Mouse (Mus musculus) limb, embryonic 11.5 days (tissue): ENCODE results near the gene Mst1r. TPM values are rescaled to one million over a fixed set of nuclear protein-coding genes. Genes with fewer than 3 reads are reported as not detected.

Source experiments
- ATAC-seq: fragments of 200-750 bp; cut with Nextera tagmentation; 2 replicates; pipeline ENCODE4 v1.8.0; 2017; ENCODE audit warnings: low read depth; ENCODE audit not compliant: insufficient number of reproducible peaks, low FRiP score, low TSS enrichment
- DNase-seq: peaks from one replicate; pipeline ENCODE4 v3.0.0-alpha.2; 2015; ENCODE audit warnings: low spot score
- H3K27ac ChIP-seq: fragments of 300-500 bp; sonication (generic); replicated peaks from 2 replicates; pipeline ENCODE4 v1.5.1; 2014; ENCODE audit warnings: low read depth, mild to moderate bottlenecking, low read length
- H3K27me3 ChIP-seq: fragments of 300-500 bp; sonication (generic); 2 replicates; pipeline ENCODE4 v1.6.1; 2014; ENCODE audit warnings: mild to moderate bottlenecking, low read length, mixed read lengths; ENCODE audit not compliant: control insufficient read depth, insufficient read depth
- H3K36me3 ChIP-seq: fragments of 300-500 bp; sonication (generic); 2 replicates; pipeline ENCODE4 v1.6.1; 2014; ENCODE audit warnings: mild to moderate bottlenecking, low read length, moderate library complexity, mixed read lengths; ENCODE audit not compliant: control insufficient read depth, insufficient read depth
- H3K4me1 ChIP-seq: fragments of 300-500 bp; sonication (generic); 2 replicates; pipeline ENCODE4 v1.6.1; 2014; ENCODE audit warnings: low read length, mixed read lengths; ENCODE audit not compliant: control insufficient read depth, insufficient read depth
- H3K4me2 ChIP-seq: fragments of 300-500 bp; sonication (generic); 2 replicates; pipeline ENCODE4 v1.6.1; 2014; ENCODE audit warnings: low read depth, mild to moderate bottlenecking, moderate library complexity; ENCODE audit not compliant: severe bottlenecking
- H3K4me3 ChIP-seq: fragments of 300-500 bp; sonication (generic); 2 replicates; pipeline ENCODE4 v1.5.1; 2014; ENCODE audit warnings: low read depth, low read length
- H3K9ac ChIP-seq: fragments of 300-500 bp; sonication (generic); 2 replicates; pipeline ENCODE4 v1.6.1; 2014; ENCODE audit warnings: mild to moderate bottlenecking, low read length
- H3K9me3 ChIP-seq: fragments of 300-500 bp; sonication (generic); 2 replicates; pipeline ENCODE4 v1.6.1; 2016; ENCODE audit warnings: low read length; ENCODE audit not compliant: control insufficient read depth
- WGBS: fragments of 180-500 bp; shearing (Covaris S2); extraction: QIAGEN DNeasy Blood & Tissue Kit; methylation state at CpG from one replicate; pipeline ENCODE4 v1.1.7; 2014; 5-methylcytosine and 5-hydroxymethylcytosine counted together
- polyA plus RNA-seq: library from polyadenylated mRNA; unstranded; fragments of >200 nt; fragmentation: Nextera tagmentation; extraction: Ambion mirVana; gene quantifications from 2 replicates; pipeline ENCODE4 v1.2.1, GENCODE M21; 2014

Mst1r gene
- 0.35 and 0.36 TPM in 2 replicates for polyA plus RNA-seq

- 19% methylated on average over 19 of the region's 19 CpGs for WGBS
- H3K4me2 ChIP-seq = peak within 1 kb of the TSS; percentile 72
These were observed at the start of gene Mst1r for GRCm38 (mm10) chr9:107906252-107906966. Mst1r (plus strand) TSS chr9:107906873.

DNA sequence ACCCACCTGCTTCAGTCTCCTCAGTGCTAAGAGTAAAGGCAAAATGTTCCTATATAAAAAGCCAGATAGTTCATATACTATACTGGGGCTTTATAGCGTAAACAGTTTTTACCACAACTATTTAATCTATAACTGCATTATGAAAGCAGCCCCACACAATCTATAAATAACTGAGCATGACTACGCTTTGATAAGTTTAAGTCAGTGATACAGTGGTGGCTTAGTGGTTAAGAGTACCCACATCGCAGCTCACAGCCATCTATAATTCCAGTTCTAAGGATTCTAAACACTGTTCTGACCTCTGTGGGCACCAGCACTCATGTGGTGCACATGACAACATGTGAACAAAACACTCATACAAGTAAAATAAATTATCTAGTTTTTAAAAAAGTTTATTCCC lies 48.3 kb upstream of the Mst1r start:
- no peak for ATAC-seq

More at GRCm38 (mm10) chr9:107906252-107906966, at the start of gene Mst1r:
- H3K9ac ChIP-seq = peak within 1 kb of the TSS; percentile 56
- DNase-seq (peak; percentile 85), ATAC-seq (peak; percentile 69; the same call in 1 of the 2 replicates)
- peak within 1 kb of the TSS; percentile 31 for H3K4me3 ChIP-seq
- H3K4me1 ChIP-seq = peaks cover 22% of the 10 kb centered on the region
- H3K27me3 ChIP-seq = 0 out of 2 replicates have a peak, but pooled peaks cover 2% of the 10 kb centered on the region
- H3K27ac ChIP-seq = no peak within 1 kb of the TSS
- H3K36me3 ChIP-seq = no peaks in the 10 kb centered on the region
- H3K9me3 ChIP-seq = no peaks in the 10 kb centered on the region

DNA sequence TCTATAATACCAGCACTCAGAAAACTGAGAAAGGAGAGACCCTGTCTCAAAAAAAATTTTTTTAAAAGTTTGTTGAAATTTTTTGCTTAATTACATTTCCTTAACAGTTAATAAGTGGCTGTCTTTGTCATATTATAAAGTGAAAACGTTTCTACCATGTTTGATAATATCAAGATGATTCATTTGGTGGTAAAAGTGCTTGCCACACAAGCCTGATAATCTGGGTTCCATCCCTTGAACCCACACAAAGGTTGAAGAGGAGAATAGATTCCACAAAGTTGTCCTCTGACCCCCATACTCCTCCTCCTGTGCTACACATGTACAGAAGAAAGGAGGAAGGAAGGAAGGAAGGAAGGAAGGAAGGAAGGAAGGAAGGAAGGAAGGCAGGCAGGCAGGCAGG lies 42.2 kb upstream of the Mst1r start:
- H3K27me3 ChIP-seq = no peaks in the 10 kb centered on the region
- no peak overlapping the region for H3K4me3 ChIP-seq
- DNase-seq (no peak), ATAC-seq (no peak)
- WGBS = 68% methylated on average over 1 of the region's 1 CpGs
- no peaks in the 10 kb centered on the region for H3K9me3 ChIP-seq
- H3K4me2 ChIP-seq = no peak overlapping the region
- H3K9ac ChIP-seq = no peak overlapping the region
- no peaks in the 10 kb centered on the region for H3K4me1 ChIP-seq
- peaks cover 5% of the 10 kb centered on the region for H3K36me3 ChIP-seq
- no peak overlapping the region for H3K27ac ChIP-seq

More for the DNA sequence above, 48.3 kb upstream of the Mst1r start:
- 97% methylated on average over 3 of the region's 3 CpGs for WGBS
- Histone ChIP-seq H3K9me3 (no peaks in the 10 kb centered on the region), H3K36me3 (peaks cover 3% of the 10 kb centered on the region; the same call in 1 of the 2 replicates), H3K4me1 (no peaks in the 10 kb centered on the region), H3K4me3 (no peak overlapping the region), H3K27ac (no peak overlapping the region), H3K27me3 (no peaks in the 10 kb centered on the region), H3K9ac (no peak overlapping the region), H3K4me2 (no peak overlapping the region)
- no peak for DNase-seq

- H3K4me2 ChIP-seq = no peak overlapping the region
- no peak overlapping the region for H3K4me3 ChIP-seq
- no peaks in the 10 kb centered on the region for H3K27me3 ChIP-seq
- no peak for DNase-seq
- ATAC-seq = no peak
- no peaks in the 10 kb centered on the region; the same call in 1 of the 2 replicates for H3K4me1 ChIP-seq
- peaks cover 5% of the 10 kb centered on the region for H3K36me3 ChIP-seq
- H3K27ac ChIP-seq = no peak overlapping the region
- no peak overlapping the region for H3K9ac ChIP-seq
- no peaks in the 10 kb centered on the region for H3K9me3 ChIP-seq
- whole genome bisulfite sequencing = 92% methylated on average over 2 of the region's 2 CpGs
These were observed 40.6 kb upstream of the Mst1r start for GRCm38 (mm10) chr9:107866081-107866480.

DNA sequence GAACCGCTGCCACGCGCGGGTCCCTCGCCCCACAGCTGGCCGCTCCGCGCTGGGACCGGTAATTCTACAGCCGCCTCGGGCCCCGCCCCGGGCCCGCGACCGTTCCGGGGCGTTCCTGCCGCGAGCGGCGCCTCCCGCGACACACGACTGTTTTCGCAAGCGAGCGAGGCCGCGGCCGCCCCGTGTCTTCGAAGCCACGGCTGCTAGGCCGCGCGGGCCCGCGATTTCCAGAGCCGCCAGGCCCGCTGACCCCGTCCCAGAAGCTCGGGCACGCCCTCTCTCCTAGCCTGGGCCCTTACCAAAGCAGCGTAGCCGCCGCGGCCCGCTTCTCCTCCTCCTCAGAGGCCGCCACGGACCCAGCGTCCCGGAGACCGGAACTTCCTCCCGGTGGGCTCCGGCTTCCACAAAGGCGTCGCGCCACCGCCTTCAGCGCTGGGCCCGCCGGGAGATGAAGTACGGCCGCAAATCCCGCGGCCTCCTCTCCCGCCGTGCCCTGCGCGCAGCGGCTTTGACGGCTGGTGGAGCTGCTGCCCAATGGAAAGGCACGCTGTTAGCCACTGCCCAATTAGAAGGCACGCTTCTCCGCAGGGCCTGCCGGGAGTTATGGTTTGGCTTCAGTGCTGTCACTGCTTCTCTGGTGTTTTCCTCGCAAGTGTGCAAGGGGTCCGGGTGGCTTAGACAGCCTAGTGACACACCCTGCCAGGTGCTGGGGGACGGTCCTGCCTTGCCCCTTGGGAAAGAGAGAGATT lies 34.1 kb upstream of the Mst1r start:
- ATAC-seq = peak; percentile 98
- WGBS = under 1% methylated on average over 80 of the region's 80 CpGs
- peak overlapping the region; percentile 77 for H3K4me2 ChIP-seq

GRCm38 (mm10) chr9:107873137-107873536 lies 33.5 kb upstream of the Mst1r start, which contains the start of gene Rbm6:
Rbm6 (minus strand) TSS chr9:107873237.
- ATAC-seq (no peak), DNase-seq (no peak)
- H3K36me3 ChIP-seq = peaks cover 5% of the 10 kb centered on the region
- H3K4me1 ChIP-seq = peaks cover 5% of the 10 kb centered on the region
- peak within 1 kb of the TSS; percentile 99 for H3K9ac ChIP-seq
- H3K27me3 ChIP-seq = no peaks in the 10 kb centered on the region
- peak within 1 kb of the TSS; percentile 84 for H3K27ac ChIP-seq
- H3K4me3 ChIP-seq = peak within 1 kb of the TSS; percentile 92
- H3K9me3 ChIP-seq = no peaks in the 10 kb centered on the region
- peak within 1 kb of the TSS; percentile 77 for H3K4me2 ChIP-seq
- 10% methylated on average over 14 of the region's 14 CpGs for WGBS

More for the DNA sequence above, 34.1 kb upstream of the Mst1r start:
- Histone ChIP-seq H3K4me1 (peaks cover 5% of the 10 kb centered on the region), H3K9ac (peak overlapping the region; percentile 99), H3K27me3 (no peaks in the 10 kb centered on the region), H3K9me3 (no peaks in the 10 kb centered on the region), H3K36me3 (peaks cover 5% of the 10 kb centered on the region), H3K27ac (peak overlapping the region; percentile 84), H3K4me3 (peak overlapping the region; percentile 92)
- peak; percentile 92 for DNase-seq

DNA sequence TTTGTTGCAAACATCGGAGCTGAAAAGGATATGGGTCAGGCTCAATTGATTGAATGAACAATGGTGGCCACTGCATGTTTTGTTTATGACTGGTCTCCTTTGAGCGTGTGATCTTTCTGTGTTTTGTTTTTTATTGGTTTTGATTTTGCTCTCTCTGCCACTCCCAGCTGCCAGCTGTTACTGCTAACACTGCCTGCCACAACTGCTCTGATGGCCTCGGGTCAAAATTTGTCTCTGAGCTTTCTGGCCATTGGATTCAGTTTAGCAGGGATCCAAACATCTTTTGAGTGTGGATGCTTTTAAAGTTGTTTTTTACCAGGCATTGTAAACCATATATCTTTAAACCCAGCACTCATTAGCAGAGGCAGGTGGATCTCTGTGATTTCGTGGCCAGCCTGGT lies 26.3 kb upstream of the Mst1r start:
- Histone ChIP-seq H3K4me2 (no peak overlapping the region), H3K27ac (no peak overlapping the region), H3K9me3 (no peaks in the 10 kb centered on the region), H3K4me3 (no peak overlapping the region), H3K9ac (no peak overlapping the region), H3K4me1 (no peaks in the 10 kb centered on the region), H3K27me3 (no peaks in the 10 kb centered on the region), H3K36me3 (no peaks in the 10 kb centered on the region)
- no peak for ATAC-seq
- 79% methylated on average over 4 of the region's 4 CpGs for WGBS
- no peak for DNase-seq

DNA sequence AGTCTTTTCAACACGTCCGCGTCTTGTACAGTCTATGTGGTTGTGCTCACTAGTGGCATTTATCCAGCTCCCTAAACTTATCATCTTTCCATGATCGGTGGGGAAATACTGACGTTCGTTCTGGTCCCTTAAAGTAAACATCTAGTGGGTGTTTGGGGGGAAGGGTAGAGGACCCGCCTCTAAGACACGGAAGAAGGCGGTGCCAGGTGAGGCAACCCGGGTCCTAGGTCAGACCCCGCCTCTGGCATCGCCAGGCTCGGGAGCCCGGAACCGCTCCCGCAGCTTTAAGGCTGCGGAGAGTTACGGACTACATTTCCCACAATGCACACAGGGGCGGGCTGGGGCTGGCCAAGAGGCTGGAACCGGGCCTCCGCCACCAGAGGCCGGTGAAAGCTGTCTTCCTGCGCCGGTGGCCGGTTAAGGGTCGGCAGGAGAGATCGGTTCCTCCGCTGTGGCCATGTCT lies 18.8 kb upstream of the Mst1r start, which contains the start of gene Mon1a:
Mon1a (plus strand) TSS at position 348 of the 463 bp plus-strand sequence.
- Histone ChIP-seq H3K36me3 (no peaks in the 10 kb centered on the region), H3K27me3 (no peaks in the 10 kb centered on the region), H3K4me1 (peaks cover 5% of the 10 kb centered on the region; the same call in 1 of the 2 replicates), H3K4me3 (peak within 1 kb of the TSS; percentile 58), H3K4me2 (peak within 1 kb of the TSS; percentile 72), H3K9ac (peak within 1 kb of the TSS; percentile 54), H3K27ac (no peak within 1 kb of the TSS), H3K9me3 (no peaks in the 10 kb centered on the region)
- WGBS = under 1% methylated on average over 28 of the region's 28 CpGs
- peak; percentile 85 for DNase-seq
- peak; percentile 97 for ATAC-seq
